Mouse (Mus musculus): ENCODE results near the gene Heatr4.
A peak's percentile ranks its signal among the peaks of the same experiment; 100 is the strongest.

Gene Heatr4

GRCm38 (mm10) chr12:83929186-83929804 lies 55.4 kb downstream of the Heatr4 start:
- no peak for DNase-seq

DNA sequence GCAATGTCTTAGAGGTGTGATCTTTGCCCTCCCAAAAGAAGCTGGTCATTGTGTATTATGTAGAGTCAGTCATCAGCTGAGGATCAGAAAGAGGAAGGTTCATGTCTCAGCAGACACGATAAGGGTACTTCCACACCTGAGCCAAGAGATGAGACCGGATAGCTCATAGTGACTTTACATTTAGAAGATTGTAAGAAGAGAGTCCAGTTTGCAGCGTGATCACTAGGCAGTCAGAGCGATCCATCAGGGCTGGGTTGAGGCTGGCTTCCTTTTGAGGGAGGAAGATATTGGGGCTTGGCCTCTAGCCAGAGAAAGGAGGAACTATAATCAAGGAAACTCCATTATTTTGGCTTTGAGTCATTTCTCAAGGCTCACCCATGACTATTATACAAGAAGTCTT lies 56.9 kb downstream of the Heatr4 start:
- DNase-seq = peak; percentile 45 to 66

DNA sequence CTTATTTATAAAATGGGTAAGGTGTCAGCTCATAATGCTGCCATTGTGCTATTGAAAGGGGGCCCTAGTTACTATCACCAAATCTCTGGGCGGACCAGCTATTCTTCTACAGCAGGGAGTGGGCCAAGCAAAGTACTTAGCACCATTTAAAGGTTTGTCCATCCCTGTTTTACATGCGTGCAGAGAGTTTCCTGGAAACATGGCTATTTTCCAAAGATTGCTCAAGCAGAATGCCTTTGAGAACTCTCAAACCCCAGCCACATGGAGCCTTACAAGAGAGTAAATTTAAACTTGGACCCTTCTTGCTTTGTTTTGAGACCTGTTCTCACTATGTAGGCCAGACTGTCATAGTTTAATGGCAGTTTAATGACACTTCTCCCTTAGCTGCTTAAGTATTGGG lies 58.6 kb downstream of the Heatr4 start:
- DNase-seq = no peak

DNA sequence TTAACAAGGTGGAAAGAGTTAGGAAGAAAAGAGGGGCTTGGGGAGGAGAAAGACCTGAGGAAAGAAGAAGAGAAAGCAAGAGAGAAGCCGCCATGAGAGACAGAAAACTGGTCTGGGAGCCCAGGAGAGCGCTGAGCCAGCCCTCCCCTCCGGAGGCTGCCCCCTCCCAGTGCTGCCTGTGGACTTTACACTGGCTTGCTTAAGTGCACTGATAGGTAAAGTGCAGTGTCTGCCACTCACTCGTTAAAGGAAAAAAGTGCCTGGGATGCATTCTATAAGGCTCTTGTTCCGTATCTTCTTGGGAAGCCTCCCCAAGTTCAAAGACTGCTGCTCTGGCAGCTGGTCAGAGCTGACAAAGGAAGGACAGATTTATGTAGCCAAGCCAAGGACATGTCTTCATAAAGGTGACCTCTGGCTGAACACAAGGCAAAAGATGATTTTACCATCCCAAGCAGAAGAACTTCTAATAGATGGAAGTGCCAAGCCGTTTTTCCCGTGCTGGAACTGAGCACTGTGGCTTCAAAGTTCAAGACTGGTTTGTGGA lies 59.4 kb downstream of the Heatr4 start:
- peak; percentile 53 to 56 for DNase-seq

- DNase-seq = no peak
Measured at GRCm38 (mm10) chr12:83924332-83924731, 60.3 kb downstream of the Heatr4 start.

DNA sequence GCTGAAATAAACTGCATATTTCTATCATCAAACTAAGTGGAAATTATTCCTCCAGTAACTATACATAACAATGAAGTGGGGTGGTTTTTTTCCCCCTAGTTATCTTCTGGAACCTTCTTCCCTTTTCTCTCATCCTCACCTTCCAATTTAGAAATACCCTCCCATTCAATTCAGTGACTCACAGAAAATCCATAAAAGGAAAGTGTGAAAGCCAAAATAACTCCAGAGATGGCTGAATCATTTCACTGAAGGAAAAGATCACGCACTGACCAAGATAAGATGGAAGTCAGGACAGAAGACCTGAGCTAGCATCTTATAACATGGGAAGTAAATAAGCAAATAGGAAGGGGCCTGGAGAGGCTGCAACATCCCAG lies 61.2 kb downstream of the Heatr4 start:
- DNase-seq = no peak

DNA sequence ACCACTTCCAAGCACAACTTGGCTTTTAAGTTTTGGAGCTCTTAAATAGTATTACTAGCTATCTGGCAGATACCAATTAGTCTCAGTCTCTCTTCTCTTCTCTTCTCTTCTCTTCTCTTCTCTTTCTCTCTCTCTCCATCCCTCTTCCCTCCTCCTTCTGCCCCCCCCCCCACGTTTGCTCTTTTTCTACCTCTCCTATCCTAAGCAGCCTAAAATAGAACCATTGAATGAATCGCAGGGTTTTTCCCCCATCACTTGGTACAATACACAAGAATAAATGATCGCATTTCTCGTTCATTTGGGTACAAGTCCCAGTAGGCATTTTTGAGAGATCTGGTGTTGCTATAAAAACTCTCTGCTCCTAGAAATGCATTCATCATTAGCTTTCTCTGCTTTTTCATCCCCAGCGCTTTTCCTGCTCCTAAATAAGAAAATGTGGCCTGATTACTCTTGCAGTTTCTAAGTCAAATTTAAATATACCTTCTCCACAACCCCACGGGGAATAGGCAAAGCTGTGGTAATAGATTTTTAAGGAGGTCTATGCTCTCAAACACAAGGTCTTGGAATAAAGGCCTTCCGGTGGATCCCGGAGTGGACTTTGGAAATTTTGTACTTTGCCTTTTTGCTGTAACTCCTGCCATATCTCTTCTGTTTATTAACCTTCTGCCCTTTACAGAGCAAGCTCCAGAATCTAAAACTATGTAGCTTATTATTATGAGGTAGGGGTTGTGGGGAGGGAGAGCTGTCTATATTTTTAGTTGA lies 61.7 kb downstream of the Heatr4 start:
- peak; percentile 42 to 60 for DNase-seq

DNA sequence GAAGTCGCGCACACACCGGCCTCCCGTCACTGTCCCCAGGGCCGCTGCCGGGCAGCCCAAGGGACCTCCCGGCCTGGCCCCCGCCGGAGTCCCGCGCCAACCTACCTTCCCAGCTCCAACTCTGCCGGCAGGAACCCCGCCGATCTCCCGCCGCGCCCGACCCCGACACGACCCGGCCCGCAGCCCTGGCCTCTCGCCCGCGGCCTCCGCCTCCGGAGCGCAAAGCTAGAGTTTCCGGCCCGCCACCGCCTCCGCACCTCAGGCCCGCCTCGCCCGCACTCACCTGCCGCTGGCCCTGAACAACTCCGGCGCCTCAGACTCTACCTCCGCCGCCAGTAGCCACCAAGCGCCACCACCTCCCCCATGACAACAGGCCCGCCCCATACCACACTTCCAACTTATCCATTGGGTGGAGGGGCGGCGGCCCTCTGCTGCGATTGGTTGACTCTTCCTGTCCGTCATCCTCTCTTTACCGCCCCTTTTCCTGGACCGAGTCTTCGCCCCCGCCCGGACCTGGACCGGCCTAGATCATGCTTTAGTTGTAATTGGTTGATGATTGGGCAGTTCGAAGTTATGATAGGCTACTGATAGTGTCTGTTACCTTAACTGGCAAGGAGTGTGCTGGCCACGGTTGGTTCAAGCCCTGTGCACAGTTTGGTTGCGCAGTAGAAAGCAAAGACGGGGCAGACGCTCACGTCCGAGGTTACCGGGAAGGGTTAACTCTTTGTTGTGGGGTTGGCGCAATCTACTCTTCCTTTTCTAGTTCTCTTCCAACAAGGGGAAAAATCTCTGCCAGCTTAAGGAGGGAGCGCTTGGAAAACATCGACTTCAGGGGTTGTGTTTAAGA lies 62.9 kb downstream of the Heatr4 start, which contains the start of gene Numb:
Numb (minus strand) TSS at position 400 of the 847 bp plus-strand sequence.
- DNase-seq = peak; percentile 97 to 99

GRCm38 (mm10) chr12:83920721-83921441 lies 63.8 kb downstream of the Heatr4 start:
- DNase-seq = peak in 1 of 2 experiments; percentile 45

DNA sequence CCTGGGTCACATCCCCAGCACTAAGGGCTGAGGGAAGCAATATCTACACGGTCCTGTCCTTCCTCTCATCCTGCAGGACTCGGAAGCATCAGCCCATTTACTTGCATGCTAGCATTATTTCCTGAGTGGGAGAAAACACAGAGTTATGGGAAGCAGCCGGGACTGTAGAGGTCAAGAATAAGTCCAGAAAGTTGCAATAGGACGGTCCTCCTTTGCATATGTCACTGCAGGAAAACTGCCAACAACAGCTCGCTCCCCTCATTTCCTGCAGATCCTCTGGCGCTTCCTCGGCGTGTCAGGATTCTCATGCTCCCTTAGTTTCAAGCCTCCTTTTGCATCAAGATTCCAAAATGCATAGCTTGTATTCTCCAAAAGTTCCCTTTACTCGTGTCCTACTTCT lies 67.8 kb downstream of the Heatr4 start:
- peak; percentile 45 to 46 for DNase-seq

GRCm38 (mm10) chr12:83914797-83915196 lies 69.9 kb downstream of the Heatr4 start:
- no peak for DNase-seq

DNA sequence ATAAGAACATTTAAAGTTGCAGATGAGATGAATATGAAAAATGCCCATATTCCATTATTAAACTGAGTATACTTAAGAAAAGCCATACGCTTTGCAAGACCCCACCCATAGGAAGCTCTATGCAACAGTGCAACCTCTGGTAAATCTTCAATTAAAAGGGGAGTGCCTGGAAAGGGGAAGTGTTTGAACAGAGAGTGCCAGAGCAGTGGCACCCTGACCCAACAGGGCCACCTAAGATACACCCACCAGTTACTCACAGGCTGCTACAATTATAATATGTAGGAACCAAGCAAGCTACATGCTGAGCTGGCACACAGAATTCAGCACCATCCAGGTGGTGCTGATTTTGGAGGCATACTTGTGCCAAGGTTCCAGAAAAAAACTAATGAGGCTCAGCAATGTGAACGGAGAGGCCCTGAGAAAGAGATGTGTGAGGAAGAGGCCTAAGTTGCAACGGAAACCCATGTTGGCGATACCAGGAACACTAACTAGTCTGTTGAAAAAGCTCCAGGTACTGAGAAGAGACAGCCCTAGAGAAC lies 70.4 kb downstream of the Heatr4 start:
- no peak for DNase-seq

GRCm38 (mm10) chr12:83910451-83910850 lies 74.2 kb downstream of the Heatr4 start:
- peak; percentile 36 to 45 for DNase-seq

Data from kidney, postnatal 36 days (tissue).